Mouse (Mus musculus) limb, embryonic 14.5 days (tissue): ENCODE data around the gene Srsf7. TPM values are rescaled to one million over a fixed set of nuclear protein-coding genes. Genes with fewer than 3 reads are reported as not detected.
A peak's percentile ranks its signal among the peaks of the same experiment; 100 is the strongest.
"Not testable (repeated sequence)": the region's sequence is repeated elsewhere in the genome, so short reads cannot be mapped to it uniquely, and the experiment has no call there.

Experiments used
- ATAC-seq: fragments of 200-750 bp; cut with Nextera tagmentation; 2 replicates; pipeline ENCODE4 v1.8.0; 2017; ENCODE audit warnings: low read depth, moderate number of reproducible peaks, moderate TSS enrichment; ENCODE audit not compliant: low FRiP score
- DNase-seq: peaks from one replicate; pipeline ENCODE4 v3.0.0-alpha.2; 2015; ENCODE audit warnings: low spot score
- H3K27ac ChIP-seq: fragments of 300-500 bp; sonication (generic); replicated peaks from 2 replicates; pipeline ENCODE4 v1.5.1; 2014; ENCODE audit warnings: low read depth, mild to moderate bottlenecking, low read length, moderate library complexity, mixed read lengths
- H3K27me3 ChIP-seq: fragments of 300-500 bp; sonication (generic); 2 replicates; pipeline ENCODE4 v1.6.1; 2014; ENCODE audit warnings: low read length, mixed read lengths; ENCODE audit not compliant: control insufficient read depth, insufficient read depth
- H3K36me3 ChIP-seq: fragments of 300-500 bp; sonication (generic); 2 replicates; pipeline ENCODE4 v1.6.1; 2014; ENCODE audit warnings: mild to moderate bottlenecking, low read length, moderate library complexity, mixed read lengths; ENCODE audit not compliant: control insufficient read depth, insufficient read depth
- H3K4me1 ChIP-seq: fragments of 300-500 bp; sonication (generic); 2 replicates; pipeline ENCODE4 v1.6.1; 2014; ENCODE audit warnings: antibody characterized with exemption, low read length, mixed read lengths; ENCODE audit not compliant: control insufficient read depth, insufficient read depth
- H3K4me2 ChIP-seq: fragments of 300-500 bp; sonication (generic); replicated peaks from 2 replicates; pipeline ENCODE4 v1.6.1; 2014; ENCODE audit warnings: low read depth, mild to moderate bottlenecking, low read length, moderate library complexity; ENCODE audit not compliant: severe bottlenecking
- H3K4me3 ChIP-seq: fragments of 300-500 bp; sonication (generic); replicated peaks from 2 replicates; pipeline ENCODE4 v1.5.1; 2014; ENCODE audit warnings: low read length
- H3K9ac ChIP-seq: fragments of 300-500 bp; sonication (generic); 2 replicates; pipeline ENCODE4 v1.6.1; 2014; ENCODE audit warnings: mild to moderate bottlenecking, low read depth, low read length, moderate library complexity; ENCODE audit not compliant: severe bottlenecking
- H3K9me3 ChIP-seq: fragments of 300-500 bp; sonication (generic); 2 replicates; pipeline ENCODE4 v1.6.1; 2016; ENCODE audit warnings: low read length; ENCODE audit not compliant: control insufficient read depth
- POLR2A ChIP-seq: fragments of 200-500 bp; IDR thresholded peaks from 2 replicates; pipeline ENCODE4 v1.8.0; 2012; ENCODE audit warnings: inconsistent platforms, mild to moderate bottlenecking, moderate library complexity, borderline replicate concordance; ENCODE audit not compliant: insufficient read depth, insufficient read length; ENCODE audit errors: extremely low read depth
- WGBS: fragments of 180-500 bp; shearing (Covaris S2); extraction: QIAGEN DNeasy Blood & Tissue Kit; methylation state at CpG from one replicate; pipeline ENCODE4 v1.1.7; 2014; 5-methylcytosine and 5-hydroxymethylcytosine counted together
- polyA plus RNA-seq, 2 experiments: library from polyadenylated mRNA; depleted of rRNA in 1 of 2; stranded (reverse) in 1 of 2; unstranded in 1 of 2; fragments of >200 nt; fragmentation: Nextera tagmentation in 1 of 2; extraction: Ambion mirVana in 1 of 2; gene quantifications; 2 replicates each; pipeline versions ENCODE4 v1.2.1 to v1.2.3; 2012 to 2014

Srsf7 gene
- polyA plus RNA-seq, 2 experiments: 429 to 577 TPM

GRCm38 (mm10) chr17:80229396-80229795 is 22.3 kb upstream of the Srsf7 start:
- Histone ChIP-seq H3K27me3 (no peaks in the 10 kb centered on the region), H3K27ac (no peak overlapping the region), H3K4me3 (no peak overlapping the region), H3K4me1 (peaks cover 3% of the 10 kb centered on the region; the same call in 1 of the 2 replicates), H3K9ac (no peak overlapping the region), H3K4me2 (no peak overlapping the region), H3K9me3 (no peaks in the 10 kb centered on the region), H3K36me3 (0 out of 2 replicates have a peak, but pooled peaks cover 5% of the 10 kb centered on the region)
- ATAC-seq (no peak), DNase-seq (peak; percentile 7)
- 98% methylated on average over 2 of the region's 2 CpGs for WGBS
- TF ChIP-seq POLR2A: no peak

GRCm38 (mm10) chr17:80225142-80225541 is 18.0 kb upstream of the Srsf7 start:
- H3K4me1 ChIP-seq, ATAC-seq, H3K27me3 ChIP-seq, H3K9me3 ChIP-seq, DNase-seq, H3K27ac ChIP-seq, H3K36me3 ChIP-seq: not testable (repeated sequence)
- peak overlapping the region; percentile 66 for H3K4me2 ChIP-seq
- peak overlapping the region; percentile 72 for H3K9ac ChIP-seq
- 45% methylated on average over 4 of the region's 5 CpGs for WGBS
- peak overlapping the region; percentile 48 for H3K4me3 ChIP-seq

- DNase-seq (peak; percentile 95), ATAC-seq (peak; percentile 96)
- peak within 1 kb of the TSS; percentile 72 for H3K9ac ChIP-seq
- H3K4me3 ChIP-seq: peak within 1 kb of the TSS; percentile 48
- peak; percentile 96; the same call in 1 of the 2 replicates for TF ChIP-seq POLR2A
- H3K4me2 ChIP-seq: peak within 1 kb of the TSS; percentile 66
- H3K4me1 ChIP-seq: peaks cover 3% of the 10 kb centered on the region; the same call in 1 of the 2 replicates
- no peaks in the 10 kb centered on the region for H3K27me3 ChIP-seq
- H3K9me3 ChIP-seq: no peaks in the 10 kb centered on the region
- H3K27ac ChIP-seq: peak within 1 kb of the TSS; percentile 83
- WGBS: under 1% methylated on average over 33 of the region's 33 CpGs
- H3K36me3 ChIP-seq: 0 out of 2 replicates have a peak, but pooled peaks cover 5% of the 10 kb centered on the region
Measured at GRCm38 (mm10) chr17:80224326-80225116, 17.4 kb upstream of the Srsf7 start, which contains the start of gene Gemin6. TSS of gene Gemin6 (plus strand) at chr17:80224441.

GRCm38 (mm10) chr17:80223829-80224228 is 16.7 kb upstream of the Srsf7 start:
- Histone ChIP-seq H3K27ac (peak overlapping the region; percentile 83), H3K4me1 (peaks cover 3% of the 10 kb centered on the region; the same call in 1 of the 2 replicates), H3K36me3 (0 out of 2 replicates have a peak, but pooled peaks cover 4% of the 10 kb centered on the region), H3K4me3 (peak overlapping the region; percentile 48), H3K27me3 (no peaks in the 10 kb centered on the region), H3K4me2 (peak overlapping the region; percentile 66), H3K9ac (peak overlapping the region; percentile 72), H3K9me3 (no peaks in the 10 kb centered on the region)
- WGBS: 15% methylated on average over 9 of the region's 9 CpGs
- ATAC-seq (peak; percentile 24), DNase-seq (no peak)
- no peak for TF ChIP-seq POLR2A

- Histone ChIP-seq H3K27ac (no peak overlapping the region), H3K36me3 (no peaks in the 10 kb centered on the region), H3K9ac (no peak overlapping the region), H3K9me3 (no peaks in the 10 kb centered on the region), H3K4me2 (no peak overlapping the region), H3K27me3 (no peaks in the 10 kb centered on the region), H3K4me1 (peaks cover 3% of the 10 kb centered on the region; the same call in 1 of the 2 replicates), H3K4me3 (no peak overlapping the region)
- WGBS: 67% methylated on average over 3 of the region's 3 CpGs
- TF ChIP-seq POLR2A: no peak
- ATAC-seq (no peak), DNase-seq (no peak)
Measured at GRCm38 (mm10) chr17:80221890-80222628, 15.0 kb upstream of the Srsf7 start.
